Mouse (Mus musculus) c-Kit-positive CD71-negative TER-119-negative erythroid progenitor cells, embryonic 14.5 days (primary cell): ENCODE measurements at regions not wholly inside any gene's neighbourhood (a gene's known extent, or its start where the extent isn't known, plus 50 kb on each side); places are given as distances from the start of the nearest gene placed in this dataset.

ENCODE experiments used
- DNase-seq: peaks from one replicate; pipeline ENCODE4 v3.0.0-alpha.2; 2013; ENCODE audit warnings: low read depth

GRCm38 (mm10) chr12:25895691-25896090, 519.4 kb downstream of the Rnf144a start:
- DNase-seq = no peak

- no peak for DNase-seq
These were observed 523.5 kb downstream of the Rnf144a start for GRCm38 (mm10) chr12:25891391-25892167.

DNA sequence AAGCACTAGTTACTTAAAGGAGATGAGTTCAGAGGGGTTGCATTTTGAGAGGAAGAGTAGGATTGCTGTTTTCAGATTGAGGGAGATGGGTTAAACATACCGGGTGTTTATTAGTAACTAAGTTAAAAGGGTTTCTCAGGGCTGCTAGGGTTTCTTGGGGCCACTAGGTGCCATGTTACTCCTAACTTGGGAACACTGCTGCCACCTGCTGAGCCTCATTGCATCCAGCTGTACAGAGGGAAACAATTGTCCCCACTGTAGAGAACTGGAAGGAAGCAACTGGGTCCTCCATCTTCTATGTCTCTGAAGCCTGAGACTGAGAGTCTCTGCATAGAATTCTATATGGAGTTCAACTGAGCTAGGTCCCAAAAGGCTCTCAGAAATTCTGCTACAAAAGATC, 524.3 kb downstream of the Rnf144a start:
- no peak for DNase-seq

DNA sequence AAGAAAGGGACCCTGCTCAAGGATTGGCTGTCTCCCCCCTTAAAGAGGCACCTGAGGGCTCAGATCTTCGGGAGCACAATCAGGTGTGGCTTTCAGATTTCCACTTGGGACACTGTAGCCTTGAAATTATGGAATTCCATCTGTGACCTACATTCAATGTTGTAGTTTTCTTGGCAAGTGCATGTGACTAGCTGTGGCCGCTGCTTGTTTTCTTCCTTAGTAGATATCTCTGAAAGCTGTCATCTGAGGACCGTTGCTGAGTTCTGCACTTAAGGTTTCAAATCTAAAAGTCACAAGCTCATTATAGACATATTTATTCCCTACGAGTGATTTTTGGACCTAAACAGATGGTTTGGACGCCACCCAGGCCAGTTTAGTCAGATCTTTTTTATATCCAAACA, 531.3 kb downstream of the Rnf144a start:
- no peak for DNase-seq

DNA sequence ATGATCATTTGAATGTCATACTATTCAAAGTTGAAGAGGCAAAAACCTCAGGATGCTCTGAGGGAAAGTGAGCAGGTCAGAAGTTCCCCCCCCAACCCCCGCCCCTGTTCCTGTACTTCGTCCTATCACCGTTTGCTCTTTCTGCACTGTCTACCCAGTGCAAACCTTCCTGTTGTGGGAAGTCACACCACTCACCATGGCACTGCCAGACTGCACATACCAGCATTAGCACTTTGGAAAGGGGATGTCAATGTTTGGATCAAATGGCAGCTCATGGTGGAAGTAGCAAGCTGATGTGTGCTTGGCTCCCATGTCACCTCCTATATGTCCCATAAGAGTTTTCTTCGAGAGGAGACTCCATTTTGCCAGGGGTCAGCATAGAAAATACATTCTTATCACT, 543.2 kb downstream of the Rnf144a start:
- DNase-seq = no peak

DNA sequence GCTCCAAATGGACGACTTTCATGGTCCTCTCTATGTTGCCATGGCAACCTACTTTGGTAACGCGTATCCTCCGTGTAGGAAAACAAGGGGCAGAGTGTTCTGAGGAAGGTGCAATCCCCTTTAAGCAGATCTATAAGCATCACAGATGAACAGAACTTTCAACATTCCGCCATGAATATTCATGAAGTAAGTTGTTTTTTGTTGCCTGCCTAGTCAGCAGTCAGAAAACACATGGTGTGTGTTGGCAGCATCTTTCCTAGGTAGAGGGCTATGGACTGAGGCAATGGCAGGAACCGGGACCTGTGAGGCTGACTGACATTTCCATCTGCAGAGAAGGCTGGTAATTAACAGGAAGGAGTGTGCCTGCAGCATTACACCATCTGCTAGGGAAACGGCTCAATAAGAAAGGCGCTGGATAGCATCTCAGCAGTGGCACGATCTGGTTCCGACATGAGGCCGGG, 544.0 kb downstream of the Rnf144a start:
- DNase-seq = no peak

GRCm38 (mm10) chr12:25869846-25870245, 545.2 kb downstream of the Rnf144a start:
- no peak for DNase-seq

DNA sequence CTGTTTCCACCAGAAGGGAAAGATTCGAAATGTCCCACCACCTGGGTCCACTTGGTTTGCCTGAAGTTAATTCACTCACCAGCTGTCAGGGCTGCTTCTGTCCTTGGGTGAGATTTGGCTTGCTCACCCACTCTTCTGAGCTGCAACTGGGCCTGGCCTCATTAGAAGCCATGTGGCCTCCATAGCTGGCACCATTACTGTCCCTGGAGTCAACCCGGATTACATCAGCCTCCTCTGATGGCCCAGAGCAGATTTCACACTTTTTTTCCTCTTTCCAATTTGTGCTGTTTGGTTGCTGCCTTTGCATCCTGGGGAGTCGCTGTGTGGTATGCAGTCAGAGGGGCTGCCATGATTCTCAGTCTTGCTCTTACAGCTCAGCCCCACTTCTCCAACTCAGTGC, 550.0 kb downstream of the Rnf144a start:
- no peak for DNase-seq

DNA sequence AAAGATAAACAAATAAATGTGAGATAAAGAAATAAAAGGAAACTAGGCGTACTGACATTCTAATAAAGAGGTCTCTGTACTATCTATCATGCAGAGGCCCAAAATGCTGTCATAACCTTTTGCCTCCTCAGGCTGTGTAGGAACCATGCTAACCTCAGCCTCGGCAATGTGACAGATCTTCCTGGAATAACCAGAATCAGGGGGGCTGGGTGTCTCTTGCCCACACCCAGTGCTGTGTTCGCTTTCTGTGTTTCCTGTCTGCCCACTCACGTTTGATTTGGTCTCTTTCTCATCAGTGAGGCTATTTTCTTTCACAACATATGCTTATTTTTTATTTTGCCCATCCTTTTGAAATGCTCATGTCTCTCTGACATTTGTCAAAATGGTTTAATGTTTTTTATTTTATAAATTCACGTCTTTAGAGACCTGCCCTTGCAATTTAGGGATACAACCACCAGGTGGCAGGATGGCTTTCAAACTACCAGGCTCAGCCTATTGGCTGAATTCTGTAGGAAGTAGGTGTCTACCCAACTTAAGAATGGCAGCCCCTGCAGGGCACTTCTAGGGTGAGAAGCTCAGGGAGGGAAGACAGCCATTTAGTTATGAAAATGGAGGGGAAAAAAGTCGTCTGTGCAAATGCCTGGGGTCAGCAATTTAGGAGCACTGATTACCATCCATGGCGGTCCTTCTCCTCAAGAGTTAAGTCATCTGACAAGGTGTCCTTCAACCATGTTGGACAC, 550.8 kb downstream of the Rnf144a start:
- peak; percentile 7 for DNase-seq

DNA sequence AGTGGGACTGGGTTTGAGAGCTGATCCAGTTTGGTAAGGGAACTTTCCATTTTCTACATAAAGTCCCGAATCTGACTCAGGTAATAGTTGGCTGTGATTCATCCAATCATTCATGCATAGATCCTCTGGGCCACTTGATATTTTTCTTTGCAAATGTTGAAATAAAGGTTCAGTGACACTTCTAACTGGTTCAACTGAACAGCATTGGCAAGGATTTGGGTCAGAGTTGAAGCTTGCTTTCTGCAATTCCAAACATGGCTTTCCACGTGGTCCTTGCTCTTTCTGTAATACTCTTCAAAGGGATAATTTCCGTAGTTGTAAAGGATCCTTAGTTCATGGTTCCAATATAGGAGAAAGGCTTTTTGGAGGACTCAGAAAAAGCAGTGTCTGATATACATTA, 554.0 kb downstream of the Rnf144a start:
- no peak for DNase-seq

DNA sequence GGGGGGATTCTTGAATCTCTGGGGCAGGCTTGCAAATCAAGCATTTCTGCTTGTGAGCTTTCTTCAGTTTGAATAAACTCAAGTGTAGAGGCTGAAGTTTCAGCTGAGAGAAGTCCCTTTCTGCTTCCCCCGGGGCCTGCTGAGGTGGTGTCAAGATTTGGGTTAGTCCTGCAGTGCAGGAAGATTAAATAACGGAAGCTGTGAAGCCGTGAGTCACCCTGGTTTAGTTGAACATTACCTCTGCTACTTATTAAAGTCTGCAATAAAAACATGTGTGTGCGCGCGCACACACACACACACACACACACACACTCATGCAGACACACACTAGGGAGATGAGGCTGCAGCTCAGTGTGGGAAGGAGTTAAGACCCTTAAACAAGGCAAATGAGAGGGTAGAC, 556.7 kb downstream of the Rnf144a start:
- no peak for DNase-seq

DNA sequence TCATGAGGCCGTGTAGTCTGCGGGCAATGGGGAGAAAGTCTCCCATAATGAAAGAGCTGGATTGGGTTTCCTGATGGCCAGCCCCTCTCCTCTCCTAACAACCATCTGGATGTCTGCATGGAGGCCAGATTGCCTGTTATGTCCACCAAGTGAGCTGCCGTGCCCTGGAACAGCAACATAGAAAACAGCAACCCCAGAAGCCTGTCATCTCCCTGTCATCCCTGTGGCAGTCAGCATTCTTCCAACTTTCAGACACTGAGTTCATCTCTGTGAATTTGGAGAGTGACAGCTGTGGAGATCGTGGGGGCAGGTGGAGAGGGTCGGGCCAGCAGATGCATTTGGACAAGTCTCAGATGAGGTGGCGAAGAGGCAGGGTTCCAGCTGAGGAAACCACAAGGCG, 585.0 kb downstream of the Rnf144a start:
- DNase-seq = no peak

DNA sequence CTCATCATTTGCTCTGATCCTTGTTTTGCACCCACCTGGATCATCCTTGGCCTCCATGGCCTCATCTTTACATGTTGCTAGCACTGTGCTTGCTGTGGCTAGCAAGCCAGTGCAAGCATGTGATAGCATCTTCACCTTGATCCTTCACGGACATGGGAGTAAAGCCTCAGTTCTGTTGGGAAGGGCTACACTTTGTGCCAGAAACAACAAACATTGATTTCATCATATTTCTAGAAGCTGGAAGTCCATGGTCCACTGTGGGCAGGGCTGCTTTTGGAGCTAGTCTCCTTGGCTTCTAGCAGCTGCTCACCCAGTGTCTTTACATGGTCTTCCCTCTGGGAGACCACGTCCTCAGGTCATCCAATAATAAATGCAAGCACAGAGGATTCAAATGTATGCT, 587.1 kb downstream of the Rnf144a start:
- DNase-seq = no peak

DNA sequence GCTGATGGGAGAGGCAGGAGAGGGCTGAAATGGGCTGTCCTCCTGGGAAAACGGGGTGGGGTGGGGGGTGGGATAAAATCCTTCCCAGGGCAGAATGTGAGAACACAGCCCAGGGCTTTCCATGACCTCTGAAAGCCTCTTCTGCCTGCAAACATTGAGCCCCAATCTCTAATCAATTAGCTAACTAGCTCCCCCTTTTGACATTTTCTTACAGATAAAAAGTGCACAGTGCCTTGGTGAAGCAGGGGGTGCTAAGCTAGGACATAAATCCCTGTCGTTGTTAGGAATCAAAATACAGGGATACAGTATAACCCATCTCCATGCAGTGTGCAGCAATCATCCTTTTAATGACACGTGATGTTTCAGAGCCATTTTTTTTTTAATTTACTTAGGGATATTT, 588.1 kb downstream of the Rnf144a start:
- DNase-seq = no peak

DNA sequence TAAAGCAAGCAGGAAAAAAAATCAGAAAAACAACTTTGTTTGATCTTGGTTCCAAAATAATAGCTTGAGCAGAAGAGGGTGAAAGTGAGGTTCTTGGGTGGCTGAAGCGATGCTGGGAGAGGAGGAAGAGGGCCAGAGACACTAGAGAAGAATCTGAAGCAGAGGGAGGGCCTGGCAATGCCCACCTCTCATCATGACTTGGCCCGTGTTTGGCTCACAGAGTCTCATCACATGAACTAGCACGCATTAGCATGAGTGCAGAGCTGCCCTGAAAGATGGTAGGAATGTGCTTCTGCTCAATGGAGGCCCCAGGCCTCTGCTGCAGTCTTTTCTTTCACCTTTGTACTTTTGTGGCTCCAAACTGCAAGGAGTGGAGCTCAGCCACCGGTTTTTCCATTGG, 588.6 kb downstream of the Rnf144a start:
- no peak for DNase-seq

GRCm38 (mm10) chr12:25816248-25816647, 598.8 kb downstream of the Rnf144a start:
- DNase-seq = no peak

DNA sequence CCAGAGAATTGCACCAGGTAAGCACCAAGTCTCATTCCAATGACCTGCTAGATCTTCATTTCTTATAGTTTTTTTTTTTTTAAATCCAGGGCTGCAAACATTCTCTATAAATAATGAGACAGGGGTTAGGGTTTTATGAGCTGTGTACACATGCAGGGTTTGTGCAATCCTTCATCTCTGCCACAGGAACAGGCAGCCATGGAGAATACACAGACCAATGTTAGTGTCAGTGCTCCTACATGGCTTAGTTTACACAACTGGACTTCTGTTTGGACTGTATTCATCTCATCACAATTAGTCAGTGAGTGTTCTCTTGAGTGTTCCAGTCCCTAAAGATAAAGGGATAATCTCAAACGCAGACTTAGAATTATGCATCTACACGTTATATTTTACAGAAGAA, 620.0 kb downstream of the Rnf144a start:
- DNase-seq = no peak

- no peak for DNase-seq
These were observed 620.5 kb downstream of the Rnf144a start for GRCm38 (mm10) chr12:25794571-25794970.

- no peak for DNase-seq
These were observed 622.4 kb downstream of the Rnf144a start for GRCm38 (mm10) chr12:25792571-25793075.

GRCm38 (mm10) chr12:25790956-25791355, 624.1 kb downstream of the Rnf144a start:
- DNase-seq = no peak

- no peak for DNase-seq
These were observed 629.1 kb downstream of the Rnf144a start for GRCm38 (mm10) chr12:25785646-25786606.

- no peak for DNase-seq
These were observed 630.7 kb downstream of the Rnf144a start for GRCm38 (mm10) chr12:25784401-25784800.
